Mouse (Mus musculus) kidney, adult 2 months (tissue): ENCODE results near the gene Ern2.

Experiments
- CTCF ChIP-seq: fragments of 200-500 bp; conservative IDR thresholded peaks from 2 replicates; pipeline ENCODE4 v1.5.1; 2011; ENCODE audit warnings: low read depth, mild to moderate bottlenecking, control low read depth, low read length, moderate library complexity, mixed read lengths; ENCODE audit not compliant: insufficient read depth, insufficient read length
- POLR2A ChIP-seq: fragments of 200-500 bp; IDR thresholded peaks from one replicate; pipeline ENCODE4 v1.6.1; 2011; ENCODE audit warnings: low read depth, low read length, control low read depth

DNA sequence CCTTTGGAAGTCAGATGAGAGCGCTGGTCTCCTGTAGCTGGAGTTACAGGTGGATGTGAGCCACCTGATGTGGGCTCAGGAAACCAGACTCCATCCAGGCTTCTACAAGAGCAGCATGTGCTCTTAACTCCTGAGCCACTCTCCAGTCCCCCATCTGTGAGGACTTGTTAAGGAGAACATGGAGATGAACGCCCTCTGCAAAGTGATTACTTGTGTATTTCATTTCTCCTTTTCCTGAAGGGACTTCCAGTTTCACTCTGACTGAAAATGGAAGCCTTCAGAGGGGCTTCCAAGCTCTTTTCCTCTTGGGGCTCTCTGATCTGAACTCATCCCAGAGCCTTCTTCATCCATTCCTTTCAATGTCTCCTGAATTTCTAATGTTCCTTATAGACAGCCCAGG is 20.1 kb upstream of the Ern2 start:
- TF ChIP-seq POLR2A = no peak
- no peak for TF ChIP-seq CTCF
